Mouse (Mus musculus): ENCODE results near the gene Pxk. TPM values are rescaled to one million over a fixed set of nuclear protein-coding genes. Genes with fewer than 3 reads are reported as not detected.
A peak's percentile ranks its signal among the peaks of the same experiment; 100 is the strongest.

The Pxk gene
- polyA plus RNA-seq, 1 experiment from 2014 or later = 37.6 TPM

GRCm38 (mm10) chr14:8207543-8207942, 109.5 kb downstream of the Pxk start:
- no peak overlapping the region for H3K4me3 ChIP-seq (ENCODE audit: low read depth, low read length)
- no peaks in the 10 kb centered on the region for H3K36me3 ChIP-seq (ENCODE audit: control insufficient read depth, insufficient read depth, low read length)
- no peaks in the 10 kb centered on the region for H3K9me3 ChIP-seq (ENCODE audit: control insufficient read depth, low read length)
- ATAC-seq (ENCODE audit: low read depth) (no peak), DNase-seq (ENCODE audit: low spot score) (no peak)
- H3K27ac ChIP-seq (replicated peaks; ENCODE audit: low read depth, low read length) = no peak overlapping the region
- H3K27me3 ChIP-seq (replicated peaks; ENCODE audit: control insufficient read depth, insufficient read depth, low read length) = no peaks in the 10 kb centered on the region
- H3K4me1 ChIP-seq (ENCODE audit: control insufficient read depth, insufficient read depth, low read length) = no peaks in the 10 kb centered on the region; the same call in 1 of the 2 replicates
- no peak overlapping the region for H3K4me2 ChIP-seq (ENCODE audit: low read depth, low read length)
- no peak overlapping the region for H3K9ac ChIP-seq (ENCODE audit: low read depth, low read length)
- 70% methylated on average over 5 of the region's 5 CpGs for WGBS

- Histone ChIP-seq H3K27ac (replicated peaks; ENCODE audit: low read depth, low read length) (no peak overlapping the region), H3K4me1 (ENCODE audit: control insufficient read depth, insufficient read depth, low read length) (no peaks in the 10 kb centered on the region; the same call in 1 of the 2 replicates), H3K4me3 (ENCODE audit: low read depth, low read length) (no peak overlapping the region), H3K4me2 (ENCODE audit: low read depth, low read length) (no peak overlapping the region), H3K27me3 (replicated peaks; ENCODE audit: control insufficient read depth, insufficient read depth, low read length) (no peaks in the 10 kb centered on the region), H3K36me3 (ENCODE audit: control insufficient read depth, insufficient read depth, low read length) (no peaks in the 10 kb centered on the region), H3K9ac (ENCODE audit: low read depth, low read length) (no peak overlapping the region), H3K9me3 (ENCODE audit: control insufficient read depth, low read length) (no peaks in the 10 kb centered on the region)
- DNase-seq (ENCODE audit: low spot score) = no peak
- no peak for ATAC-seq (ENCODE audit: low read depth)
- 55% methylated on average over 3 of the region's 3 CpGs for WGBS
Observed at GRCm38 (mm10) chr14:8208876-8209275, 110.9 kb downstream of the Pxk start.

- H3K4me2 ChIP-seq (ENCODE audit: low read depth, low read length) = no peak overlapping the region
- WGBS = 95% methylated on average over 2 of the region's 2 CpGs
- peaks cover 3% of the 10 kb centered on the region for H3K4me1 ChIP-seq (ENCODE audit: control insufficient read depth, insufficient read depth, low read length)
- no peaks in the 10 kb centered on the region for H3K36me3 ChIP-seq (ENCODE audit: control insufficient read depth, insufficient read depth, low read length)
- no peak overlapping the region for H3K27ac ChIP-seq (replicated peaks; ENCODE audit: low read depth, low read length)
- no peak overlapping the region for H3K9ac ChIP-seq (ENCODE audit: low read depth, low read length)
- no peaks in the 10 kb centered on the region for H3K9me3 ChIP-seq (ENCODE audit: control insufficient read depth, low read length)
- no peak overlapping the region for H3K4me3 ChIP-seq (ENCODE audit: low read depth, low read length)
- no peaks in the 10 kb centered on the region for H3K27me3 ChIP-seq (replicated peaks; ENCODE audit: control insufficient read depth, insufficient read depth, low read length)
- ATAC-seq (ENCODE audit: low read depth) (no peak), DNase-seq (ENCODE audit: low spot score) (no peak)
Observed at GRCm38 (mm10) chr14:8209896-8210295, 111.9 kb downstream of the Pxk start.

GRCm38 (mm10) chr14:8212996-8213395, 115.0 kb downstream of the Pxk start:
- Histone ChIP-seq H3K36me3 (ENCODE audit: control insufficient read depth, insufficient read depth, low read length) (no peaks in the 10 kb centered on the region), H3K4me1 (ENCODE audit: control insufficient read depth, insufficient read depth, low read length) (peaks cover 14% of the 10 kb centered on the region), H3K27ac (replicated peaks; ENCODE audit: low read depth, low read length) (no peak overlapping the region), H3K4me3 (ENCODE audit: low read depth, low read length) (no peak overlapping the region), H3K4me2 (ENCODE audit: low read depth, low read length) (no peak overlapping the region), H3K9ac (ENCODE audit: low read depth, low read length) (no peak overlapping the region), H3K9me3 (ENCODE audit: control insufficient read depth, low read length) (no peaks in the 10 kb centered on the region), H3K27me3 (replicated peaks; ENCODE audit: control insufficient read depth, insufficient read depth, low read length) (no peaks in the 10 kb centered on the region)
- ATAC-seq (ENCODE audit: low read depth) = no peak
- no peak for DNase-seq (ENCODE audit: low spot score)
- WGBS = 76% methylated on average over 2 of the region's 2 CpGs

GRCm38 (mm10) chr14:8213803-8214224, 115.8 kb downstream of the Pxk start, which contains the start of gene Kctd6:
Gene Kctd6 (plus strand): TSS chr14:8214140.
- Histone ChIP-seq H3K9ac (ENCODE audit: low read depth, low read length) (peak within 1 kb of the TSS; percentile 82), H3K27me3 (replicated peaks; ENCODE audit: control insufficient read depth, insufficient read depth, low read length) (no peaks in the 10 kb centered on the region), H3K27ac (replicated peaks; ENCODE audit: low read depth, low read length) (peak within 1 kb of the TSS; percentile 93), H3K36me3 (ENCODE audit: control insufficient read depth, insufficient read depth, low read length) (no peaks in the 10 kb centered on the region), H3K4me1 (ENCODE audit: control insufficient read depth, insufficient read depth, low read length) (peaks cover 17% of the 10 kb centered on the region), H3K4me2 (ENCODE audit: low read depth, low read length) (peak within 1 kb of the TSS; percentile 94), H3K4me3 (ENCODE audit: low read depth, low read length) (peak within 1 kb of the TSS; percentile 68), H3K9me3 (ENCODE audit: control insufficient read depth, low read length) (no peaks in the 10 kb centered on the region)
- DNase-seq (ENCODE audit: low spot score) (peak; percentile 97), ATAC-seq (ENCODE audit: low read depth) (peak; percentile 97)
- WGBS = 0% methylated on average over 4 of the region's 49 CpGs

Other genes with a start within 250 kb of the Pxk start
- gene Gm45521, start 140.9 kb upstream of the Pxk start, polyA plus RNA-seq (2014; fragmentation: Nextera tagmentation; extraction: Ambion mirVana) = not detected in 2 replicates
- gene Dnase1l3, start 103.6 kb upstream of the Pxk start, polyA plus RNA-seq (2014; fragmentation: Nextera tagmentation; extraction: Ambion mirVana) = 0.62 and 0.89 TPM in 2 replicates
- 20.0 and 20.3 TPM in 2 replicates for gene Abhd6, start 95.3 kb upstream of the Pxk start, polyA plus RNA-seq (2014; fragmentation: Nextera tagmentation; extraction: Ambion mirVana)
- gene Rpp14, start 17.8 kb upstream of the Pxk start, polyA plus RNA-seq (2014; fragmentation: Nextera tagmentation; extraction: Ambion mirVana) = 48.5 and 52.6 TPM in 2 replicates
- 202 and 215 TPM in 2 replicates for gene Pdhb, start 74.8 kb downstream of the Pxk start, polyA plus RNA-seq (2014; fragmentation: Nextera tagmentation; extraction: Ambion mirVana)
- 12.2 and 12.8 TPM in 2 replicates for gene Kctd6, start 115.9 kb downstream of the Pxk start, polyA plus RNA-seq (2014; fragmentation: Nextera tagmentation; extraction: Ambion mirVana)
- 0.51 and 1.5 TPM in 2 replicates for gene Acox2, start 161.1 kb downstream of the Pxk start, polyA plus RNA-seq (2014; fragmentation: Nextera tagmentation; extraction: Ambion mirVana)
- 0.85 and 1.5 TPM in 2 replicates for gene Fam107a, start 219.8 kb downstream of the Pxk start, polyA plus RNA-seq (2014; fragmentation: Nextera tagmentation; extraction: Ambion mirVana)